8 mouse cellular contexts compared by ENCODE assay signal in genomic region chr4:133672845-133673647, GRCm38 (mm10). TPM values are rescaled to one million over a fixed set of nuclear protein-coding genes. Genes with fewer than 3 reads are reported as not detected.
DNase-seq lines count a peak whose midpoint lies in the region; ATAC-seq and TF ChIP-seq lines count a peak whose summit lies in the region.

No protein-coding gene starts in this region.

- no peaks in the 10 kb centered on the region for H3K9me3 ChIP-seq in heart, embryonic 12.5 days (replicated peaks)

- TF ChIP-seq CTCF in spleen, adult 2 months (IDR thresholded peaks at IDR 0.05; ENCODE audit: extremely low read depth, insufficient read depth, insufficient read length, insufficient replicate concordance), result no peak

- peak; percentile 37 for ATAC-seq in heart, embryonic 12.5 days (ENCODE audit: insufficient number of reproducible peaks, low FRiP score)
- ATAC-seq in megakaryocyte, adult 5-6 weeks (ENCODE audit: poor library complexity, severe bottlenecking), result peak; percentile 16

- H3K4me1 ChIP-seq in spleen, adult 2 months (ENCODE audit: control insufficient read depth, insufficient read depth, insufficient read length), result peaks cover 21% of the 10 kb centered on the region; the same call in 1 of the 2 replicates
- H3K4me1 ChIP-seq in heart, embryonic 12.5 days (replicated peaks), result peaks cover 58% of the 10 kb centered on the region

- H3K36me3 ChIP-seq in spleen, adult 2 months (ENCODE audit: control insufficient read depth, insufficient read depth, low read length), result peaks cover 4% of the 10 kb centered on the region; the same call in 1 of the 2 replicates
- H3K36me3 ChIP-seq in heart, embryonic 12.5 days, result peaks cover 2% of the 10 kb centered on the region; the same call in 1 of the 2 replicates

- H3K27me3 ChIP-seq in spleen, adult 2 months (ENCODE audit: control insufficient read depth, insufficient read depth, low read length), result no peaks in the 10 kb centered on the region
- no peaks in the 10 kb centered on the region for H3K27me3 ChIP-seq in heart, embryonic 12.5 days (replicated peaks)

- no peak; the same call in 1 of the 2 replicates for TF ChIP-seq POLR2A in spleen, adult 2 months (IDR thresholded peaks at IDR 0.05; ENCODE audit: low read depth, low read length)

- H3K4me2 ChIP-seq in heart, embryonic 12.5 days, result peak overlapping the region; percentile 86

- H3K9ac ChIP-seq in heart, embryonic 12.5 days, result peak overlapping the region; percentile 94

- under 1% methylated on average over 24 of the region's 24 CpGs for WGBS in spleen, adult 2 months
- 2% methylated on average over 24 of the region's 24 CpGs for WGBS in heart, embryonic 12.5 days

- peak in 1 of 2 experiments; percentile 64 for DNase-seq in spleen, adult 2 months (ENCODE audit: low read depth in 1 of 2, low spot score in 2 of 2)
- no peak for DNase-seq in spleen, postnatal 14 days (ENCODE audit: low spot score in 2 of 2)
- peak; percentile 80 for DNase-seq in c-Kit-positive CD71-negative TER-119-negative erythroid progenitor cells, embryonic 14.5 days (ENCODE audit: low read depth)
- DNase-seq in kidney, postnatal 10 days, result peak; percentile 65
- DNase-seq in testis, postnatal 14 days (ENCODE audit: low spot score), result peak; percentile 62
- DNase-seq in frontal cortex, postnatal 14 days (ENCODE audit: low spot score in 2 of 2), result no peak

- peak overlapping the region; percentile 68 for H3K4me3 ChIP-seq in spleen, adult 2 months (ENCODE audit: extremely low read depth, insufficient read depth, insufficient read length)
- peak overlapping the region; percentile 80 for H3K4me3 ChIP-seq in heart, embryonic 12.5 days

- peak overlapping the region; percentile 96 for H3K27ac ChIP-seq in spleen, adult 2 months (ENCODE audit: insufficient read depth, low read length)
- peak overlapping the region; percentile 99 for H3K27ac ChIP-seq in heart, embryonic 12.5 days (ENCODE audit: poor library complexity, severe bottlenecking)

RNA-seq across cellular contexts. Expression of gene Pigv, which starts 0.6 kb away (rescaled TPM):
- 14.5 and 16.0 TPM in 2 replicates for polyA plus RNA-seq in spleen, adult 2 months (2012; rRNA removed)
- 15.0 and 18.4 TPM in 2 replicates for polyA plus RNA-seq in heart, embryonic 12.5 days (2016; fragmentation: Nextera tagmentation; extraction: Ambion mirVana)
- total RNA-seq in megakaryocyte, adult 5-6 weeks (2015), result 7.5 and 7.8 TPM in 2 replicates
- 7.2 and 7.9 TPM in 2 replicates for total RNA-seq in megakaryocyte, adult 5-6 weeks (2017)

RNA-seq across cellular contexts. Expression of gene Zdhhc18, which starts 23.1 kb away (rescaled TPM):
- polyA plus RNA-seq in spleen, adult 2 months (2012; rRNA removed), result 133 and 134 TPM in 2 replicates
- polyA plus RNA-seq in heart, embryonic 12.5 days (2016; fragmentation: Nextera tagmentation; extraction: Ambion mirVana), result 3.5 and 3.9 TPM in 2 replicates
- total RNA-seq in megakaryocyte, adult 5-6 weeks (2015), result 15.0 and 29.5 TPM in 2 replicates
- total RNA-seq in megakaryocyte, adult 5-6 weeks (2017), result 9.3 and 12.2 TPM in 2 replicates

Comparison
In these comparisons a context has a peak if more than half of its experiments do, and no peak if none do; other contexts are left out.
1. DNase-seq: peak in c-Kit-positive CD71-negative TER-119-negative erythroid progenitor cells, embryonic 14.5 days (single experiment), kidney, postnatal 10 days (single experiment) and testis, postnatal 14 days (single experiment); none in spleen, postnatal 14 days (0 of 2) and frontal cortex, postnatal 14 days (0 of 2).
2. RNA of gene Zdhhc18, which starts 23.1 kb away (polyA plus RNA-seq): 133 to 134 TPM in spleen, adult 2 months; 3.5 to 3.9 TPM in heart, embryonic 12.5 days; every median in the first group is over 10 times any median in the second.